Mouse (Mus musculus) forebrain, embryonic 16.5 days (tissue): ENCODE measurements around the gene Sorl1. TPM values are rescaled to one million over a fixed set of nuclear protein-coding genes. Genes with fewer than 3 reads are reported as not detected.

ENCODE experiments used
- ATAC-seq: fragments of 200-750 bp; cut with Nextera tagmentation; 2 replicates; pipeline ENCODE4 v1.8.0; 2017; ENCODE audit warnings: mild to moderate bottlenecking, moderate library complexity
- H3K27ac ChIP-seq: fragments of 300-500 bp; sonication (generic); 2 replicates; pipeline ENCODE4 v1.5.1; 2014; ENCODE audit warnings: low read length, control low read depth
- H3K27me3 ChIP-seq: fragments of 300-500 bp; sonication (generic); replicated peaks from 2 replicates; pipeline ENCODE4 v1.6.1; 2014; ENCODE audit warnings: low read length; ENCODE audit not compliant: control insufficient read depth, insufficient read depth
- H3K36me3 ChIP-seq: fragments of 300-500 bp; sonication (generic); 2 replicates; pipeline ENCODE4 v1.6.1; 2014; ENCODE audit not compliant: control insufficient read depth, insufficient read depth
- H3K4me1 ChIP-seq: fragments of 300-500 bp; sonication (generic); replicated peaks from 2 replicates; pipeline ENCODE4 v1.6.1; 2014; ENCODE audit warnings: low read length; ENCODE audit not compliant: control insufficient read depth, insufficient read depth
- H3K4me2 ChIP-seq: fragments of 300-500 bp; sonication (generic); 2 replicates; pipeline ENCODE4 v1.6.1; 2014; ENCODE audit warnings: mild to moderate bottlenecking, low read length, control low read depth
- H3K4me3 ChIP-seq: fragments of 300-500 bp; sonication (generic); replicated peaks from 2 replicates; pipeline ENCODE4 v1.5.1; 2014; ENCODE audit warnings: mild to moderate bottlenecking, low read length, control low read depth
- H3K9ac ChIP-seq: fragments of 300-500 bp; sonication (generic); replicated peaks from 2 replicates; pipeline ENCODE4 v1.6.1; 2014; ENCODE audit warnings: low read depth, low read length, control low read depth
- H3K9me3 ChIP-seq: fragments of 300-500 bp; sonication (generic); 2 replicates; pipeline ENCODE4 v1.6.1; 2016; ENCODE audit warnings: low read length; ENCODE audit not compliant: control insufficient read depth
- WGBS: fragments of 180-500 bp; shearing (Covaris S2); extraction: QIAGEN DNeasy Blood & Tissue Kit; methylation state at CpG from one replicate; pipeline ENCODE4 v1.1.7; 2014; 5-methylcytosine and 5-hydroxymethylcytosine counted together
- polyA plus RNA-seq: library from polyadenylated mRNA; unstranded; fragments of >200 nt; fragmentation: Nextera tagmentation; extraction: Ambion mirVana; gene quantifications from 2 replicates; pipeline ENCODE4 v1.2.1, GENCODE M21; 2015

Sorl1 gene
- polyA plus RNA-seq, 1 experiment from 2014 or later = 14.6 TPM

GRCm38 (mm10) chr9:41978366-41978765 is 145.7 kb downstream of the Sorl1 start:
- no peak overlapping the region for H3K9ac ChIP-seq
- WGBS = 96% methylated on average over 6 of the region's 6 CpGs
- no peak for ATAC-seq
- H3K27ac ChIP-seq = no peak overlapping the region
- H3K4me2 ChIP-seq = no peak overlapping the region
- H3K9me3 ChIP-seq = peaks cover 2% of the 10 kb centered on the region; the same call in 1 of the 2 replicates
- 0 out of 2 replicates have a peak, but pooled peaks cover 17% of the 10 kb centered on the region for H3K36me3 ChIP-seq
- H3K4me3 ChIP-seq = no peak overlapping the region
- no peaks in the 10 kb centered on the region for H3K27me3 ChIP-seq
- peaks cover 9% of the 10 kb centered on the region for H3K4me1 ChIP-seq

GRCm38 (mm10) chr9:41975968-41976367 is 148.1 kb downstream of the Sorl1 start:
- Histone ChIP-seq H3K9me3 (peaks cover 2% of the 10 kb centered on the region; the same call in 1 of the 2 replicates), H3K27ac (no peak overlapping the region), H3K4me2 (no peak overlapping the region), H3K4me3 (no peak overlapping the region), H3K36me3 (peaks cover 21% of the 10 kb centered on the region; the same call in 1 of the 2 replicates), H3K27me3 (no peaks in the 10 kb centered on the region), H3K4me1 (peaks cover 9% of the 10 kb centered on the region), H3K9ac (no peak overlapping the region)
- no peak for ATAC-seq
- 93% methylated on average over 15 of the region's 15 CpGs for WGBS

- Histone ChIP-seq H3K9ac (no peak overlapping the region), H3K36me3 (peaks cover 21% of the 10 kb centered on the region; the same call in 1 of the 2 replicates), H3K27ac (no peak overlapping the region), H3K4me1 (peaks cover 18% of the 10 kb centered on the region), H3K4me2 (no peak overlapping the region), H3K9me3 (peaks cover 2% of the 10 kb centered on the region; the same call in 1 of the 2 replicates), H3K27me3 (no peaks in the 10 kb centered on the region), H3K4me3 (no peak overlapping the region)
- WGBS = 61% methylated on average over 3 of the region's 3 CpGs
- peak; percentile 47 for ATAC-seq
Observed at GRCm38 (mm10) chr9:41974661-41975060, 149.4 kb downstream of the Sorl1 start.

- H3K27me3 ChIP-seq = no peaks in the 10 kb centered on the region
- 67% methylated on average over 25 of the region's 25 CpGs for WGBS
- no peak overlapping the region for H3K4me3 ChIP-seq
- H3K27ac ChIP-seq = no peak overlapping the region
- peaks cover 18% of the 10 kb centered on the region for H3K4me1 ChIP-seq
- no peak overlapping the region for H3K9ac ChIP-seq
- H3K4me2 ChIP-seq = no peak overlapping the region
- peaks cover 21% of the 10 kb centered on the region; the same call in 1 of the 2 replicates for H3K36me3 ChIP-seq
- ATAC-seq = peak; percentile 93
- H3K9me3 ChIP-seq = peaks cover 2% of the 10 kb centered on the region; the same call in 1 of the 2 replicates
Observed at GRCm38 (mm10) chr9:41973775-41974657, 150.1 kb downstream of the Sorl1 start.

- peaks cover 18% of the 10 kb centered on the region for H3K4me1 ChIP-seq
- no peaks in the 10 kb centered on the region for H3K9me3 ChIP-seq
- H3K36me3 ChIP-seq = peaks cover 8% of the 10 kb centered on the region; the same call in 1 of the 2 replicates
- H3K27ac ChIP-seq = no peak overlapping the region
- H3K4me3 ChIP-seq = no peak overlapping the region
- 28% methylated on average over 8 of the region's 8 CpGs for WGBS
- ATAC-seq = peak; percentile 25; the same call in 1 of the 2 replicates
- H3K9ac ChIP-seq = no peak overlapping the region
- H3K27me3 ChIP-seq = no peaks in the 10 kb centered on the region; the same call in 1 of the 2 replicates
- H3K4me2 ChIP-seq = no peak overlapping the region
Observed at GRCm38 (mm10) chr9:41969961-41970360, 154.1 kb downstream of the Sorl1 start.

- no peak for ATAC-seq
- Histone ChIP-seq H3K27ac (no peak overlapping the region), H3K4me1 (peaks cover 9% of the 10 kb centered on the region), H3K4me3 (no peak overlapping the region), H3K9me3 (no peaks in the 10 kb centered on the region), H3K36me3 (peaks cover 8% of the 10 kb centered on the region; the same call in 1 of the 2 replicates), H3K4me2 (no peak overlapping the region), H3K27me3 (no peaks in the 10 kb centered on the region; the same call in 1 of the 2 replicates), H3K9ac (no peak overlapping the region)
- WGBS = 97% methylated on average over 15 of the region's 15 CpGs
Observed at GRCm38 (mm10) chr9:41968673-41969460, 155.2 kb downstream of the Sorl1 start.

- Histone ChIP-seq H3K36me3 (no peaks in the 10 kb centered on the region), H3K27ac (no peak overlapping the region; the same call in 1 of the 2 replicates), H3K4me1 (peaks cover 7% of the 10 kb centered on the region; the same call in 1 of the 2 replicates), H3K9ac (no peak overlapping the region), H3K27me3 (no peaks in the 10 kb centered on the region; the same call in 1 of the 2 replicates), H3K9me3 (no peaks in the 10 kb centered on the region), H3K4me3 (no peak overlapping the region), H3K4me2 (no peak overlapping the region)
- 31% methylated on average over 10 of the region's 10 CpGs for WGBS
- ATAC-seq = peak; percentile 57
Observed at GRCm38 (mm10) chr9:41961274-41961673, 162.8 kb downstream of the Sorl1 start.

- Histone ChIP-seq H3K9me3 (no peaks in the 10 kb centered on the region), H3K27ac (no peak overlapping the region), H3K4me3 (no peak overlapping the region), H3K9ac (no peak overlapping the region), H3K4me2 (no peak overlapping the region), H3K36me3 (no peaks in the 10 kb centered on the region), H3K4me1 (peaks cover 15% of the 10 kb centered on the region), H3K27me3 (no peaks in the 10 kb centered on the region)
- ATAC-seq = no peak
- 91% methylated on average over 9 of the region's 9 CpGs for WGBS
Observed at GRCm38 (mm10) chr9:41958282-41958681, 165.8 kb downstream of the Sorl1 start.

GRCm38 (mm10) chr9:41953486-41953885 is 170.6 kb downstream of the Sorl1 start:
- Histone ChIP-seq H3K4me3 (peak overlapping the region; percentile 32), H3K27ac (peak overlapping the region; percentile 95), H3K9ac (peak overlapping the region; percentile 60), H3K27me3 (no peaks in the 10 kb centered on the region), H3K36me3 (no peaks in the 10 kb centered on the region), H3K4me2 (peak overlapping the region; percentile 80), H3K9me3 (no peaks in the 10 kb centered on the region), H3K4me1 (peaks cover 46% of the 10 kb centered on the region)
- 0 out of 2 replicates have a peak, but pooled peaks have one; percentile 11 for ATAC-seq
- WGBS = 3% methylated on average over 8 of the region's 8 CpGs
